Mouse (Mus musculus): ENCODE data around the gene Gm1043.

The Gm1043 gene

GRCm38 (mm10) chr5:37109280-37109849 lies 24.2 kb downstream of the Gm1043 start:
- in situ Hi-C loops (cut with MboI, MseI): no loop called here

- in situ Hi-C loops (cut with MboI, MseI): loop anchor here (5.0 kb wide), 1 partner anchor 160 kb away; no protein-coding TSS in a partner anchor
These were observed 27.2 kb downstream of the Gm1043 start for GRCm38 (mm10) chr5:37112389-37112788.

- in situ Hi-C loops (cut with MboI, MseI): no loop called here
These were observed 32.0 kb downstream of the Gm1043 start for GRCm38 (mm10) chr5:37117126-37117525.

DNA sequence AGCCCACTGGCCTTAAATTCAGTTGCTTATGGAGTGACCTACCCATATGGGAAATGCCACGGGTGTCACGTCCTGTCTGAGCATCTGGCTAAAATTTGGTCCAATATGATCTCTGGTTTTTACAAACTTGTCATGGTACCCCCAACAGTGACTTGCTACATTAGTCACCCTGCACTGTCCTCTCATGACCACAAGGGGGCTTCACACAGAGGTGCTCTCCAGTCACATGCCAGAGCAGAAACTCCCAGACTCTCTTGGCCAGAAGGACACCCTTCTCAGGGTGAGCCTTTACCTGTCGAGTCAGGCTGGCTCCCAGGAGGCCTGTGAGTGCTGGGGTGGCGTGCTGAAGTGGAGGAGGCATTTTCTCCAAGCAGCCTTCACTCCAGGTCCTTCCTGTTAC lies 33.1 kb downstream of the Gm1043 start:
- in situ Hi-C loops (cut with MboI, MseI): no loop called here

DNA sequence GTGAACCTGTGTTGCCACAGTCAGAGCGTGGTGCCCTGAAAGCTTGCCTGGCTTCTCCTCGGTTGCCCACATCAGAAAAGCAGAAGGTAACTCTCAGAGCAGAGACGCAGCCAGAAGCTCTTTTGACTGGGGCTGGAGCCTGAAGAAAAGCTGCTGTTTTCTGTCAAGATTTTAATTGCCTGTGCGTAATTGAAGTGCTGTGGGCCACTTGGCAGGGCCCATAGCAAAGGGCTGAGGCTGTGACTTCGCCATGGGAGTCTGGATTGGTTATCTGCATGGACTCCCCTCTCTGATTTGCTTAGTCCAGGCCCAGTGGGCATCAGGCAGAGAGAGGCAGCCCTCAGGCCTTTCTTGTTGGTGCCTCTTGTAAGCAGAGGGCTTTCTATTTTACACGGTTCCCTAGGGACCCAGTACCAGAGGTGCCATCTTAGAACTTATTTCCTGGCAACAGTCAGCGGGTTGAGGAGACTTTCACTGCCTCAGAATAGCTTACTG lies 36.1 kb downstream of the Gm1043 start:
- in situ Hi-C loops (cut with MboI, MseI): no loop called here

DNA sequence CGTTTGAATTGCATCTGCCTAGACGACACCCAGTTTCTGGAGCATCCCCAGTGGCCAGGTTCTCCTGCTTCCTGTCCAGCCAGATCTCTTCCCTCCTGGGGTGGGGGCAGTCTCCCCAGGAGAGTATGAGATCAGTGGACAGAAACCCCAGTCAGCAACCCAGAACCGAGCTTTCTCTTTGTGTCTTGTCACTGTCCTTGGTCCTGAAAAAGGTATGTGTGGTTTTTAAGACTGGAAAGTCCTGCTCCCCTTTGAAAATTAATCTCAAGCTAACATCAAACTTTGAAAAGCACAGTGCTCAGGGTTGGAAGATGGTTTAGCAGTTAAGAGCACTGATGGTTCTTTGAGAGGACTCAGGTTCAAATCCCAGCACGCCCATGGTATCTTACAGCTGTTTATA lies 46.7 kb downstream of the Gm1043 start:
- in situ Hi-C loops (cut with MboI, MseI): no loop called here

- in situ Hi-C loops (cut with MboI, MseI): loop anchor here (10.0 kb wide), 1 partner anchor 947 kb away; no protein-coding TSS in a partner anchor
These were observed 56.6 kb downstream of the Gm1043 start for GRCm38 (mm10) chr5:37141745-37142144.

DNA sequence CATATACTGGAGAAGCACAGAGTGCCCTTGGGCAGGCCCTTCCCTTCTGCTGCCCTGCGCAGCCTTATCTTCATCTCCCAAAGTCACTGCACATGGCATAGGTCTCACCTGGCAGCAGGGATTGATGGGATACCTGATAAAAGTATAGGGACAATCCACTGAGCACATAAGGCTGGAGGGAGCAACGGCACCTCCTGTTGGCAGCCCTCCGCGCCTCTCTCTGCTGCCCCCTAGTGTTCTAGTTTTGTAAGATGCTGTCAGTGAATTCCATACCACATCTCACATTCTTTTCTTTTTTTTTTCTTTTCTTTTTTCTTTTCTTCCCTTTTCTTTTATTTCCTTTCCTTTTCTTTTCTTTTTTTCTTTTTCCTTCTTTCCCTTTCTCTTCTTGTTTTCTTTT lies 62.4 kb downstream of the Gm1043 start:
- in situ Hi-C loops (cut with MboI, MseI): loop anchor here (10.0 kb wide), 1 partner anchor 953 kb away; no protein-coding TSS in a partner anchor

- in situ Hi-C loops (cut with MboI, MseI): no loop called here
These were observed 65.5 kb downstream of the Gm1043 start for GRCm38 (mm10) chr5:37150650-37151049.

- in situ Hi-C loops (cut with MboI, MseI): no loop called here
These were observed 69.3 kb downstream of the Gm1043 start for GRCm38 (mm10) chr5:37154472-37154871.

DNA sequence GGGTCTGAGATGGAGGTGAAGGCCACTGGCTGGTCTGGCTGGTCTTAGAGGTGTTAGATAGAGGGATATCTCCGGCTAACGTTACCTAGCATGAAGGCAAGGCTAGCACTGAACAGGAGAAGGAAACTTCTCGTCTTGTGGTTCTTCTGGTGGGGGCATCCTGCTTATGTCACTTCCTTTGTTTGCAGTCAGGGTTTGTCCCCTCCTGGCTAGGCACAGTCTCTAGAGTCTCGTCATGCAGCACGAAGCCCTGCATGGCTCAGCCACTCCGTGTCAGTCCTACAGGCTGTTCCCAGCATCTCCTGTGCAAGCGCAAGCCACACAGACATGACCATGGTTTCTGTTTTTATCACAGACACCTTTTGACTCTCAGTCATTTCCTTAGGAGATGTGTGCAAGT lies 73.2 kb downstream of the Gm1043 start:
- in situ Hi-C loops (cut with MboI, MseI): no loop called here

DNA sequence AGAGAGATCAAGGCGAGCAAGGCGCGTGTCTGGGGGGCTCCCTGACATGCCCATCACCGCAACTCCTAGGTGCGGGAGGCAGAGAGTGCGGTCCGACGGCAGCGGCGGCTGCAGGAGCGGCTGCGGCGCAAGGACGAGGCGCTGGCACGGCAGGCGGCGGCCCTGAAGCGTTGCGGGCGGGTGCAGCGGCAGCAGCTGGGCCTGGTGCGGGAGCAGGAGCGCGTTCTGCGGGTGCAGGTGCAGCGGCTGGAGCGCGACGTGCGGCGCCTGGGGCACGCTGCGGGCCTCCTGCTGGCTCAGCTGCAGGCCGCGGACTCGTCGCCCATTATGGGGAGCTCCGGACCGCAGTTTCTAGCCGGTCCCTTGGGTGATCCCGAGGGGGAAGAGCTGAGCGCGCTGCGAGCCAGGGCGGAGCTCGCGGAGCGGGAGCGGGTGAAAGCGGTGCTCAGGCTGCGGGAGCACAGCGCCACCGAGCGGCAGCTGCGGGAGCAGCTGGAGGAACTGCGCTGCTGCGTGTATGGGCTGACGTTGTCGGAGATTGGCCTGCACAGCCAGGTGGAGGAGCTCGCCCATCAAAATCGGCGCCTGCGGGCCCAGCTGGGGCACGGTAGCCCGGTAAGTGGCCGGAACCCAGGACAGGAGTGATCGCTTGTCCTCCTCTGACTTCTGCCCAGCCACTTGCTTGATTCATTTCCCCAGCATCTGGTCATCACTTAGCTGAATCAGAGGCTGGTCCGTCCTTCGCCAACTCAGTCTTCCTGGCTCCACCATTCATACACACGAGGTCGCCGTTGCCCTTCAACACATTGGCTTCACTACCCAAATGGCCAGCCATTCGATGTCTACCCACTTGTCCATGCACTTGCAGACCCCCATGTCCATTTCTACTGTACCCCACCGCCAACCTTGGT lies 78.0 kb downstream of the Gm1043 start:
- in situ Hi-C loops (cut with MboI, MseI): no loop called here

DNA sequence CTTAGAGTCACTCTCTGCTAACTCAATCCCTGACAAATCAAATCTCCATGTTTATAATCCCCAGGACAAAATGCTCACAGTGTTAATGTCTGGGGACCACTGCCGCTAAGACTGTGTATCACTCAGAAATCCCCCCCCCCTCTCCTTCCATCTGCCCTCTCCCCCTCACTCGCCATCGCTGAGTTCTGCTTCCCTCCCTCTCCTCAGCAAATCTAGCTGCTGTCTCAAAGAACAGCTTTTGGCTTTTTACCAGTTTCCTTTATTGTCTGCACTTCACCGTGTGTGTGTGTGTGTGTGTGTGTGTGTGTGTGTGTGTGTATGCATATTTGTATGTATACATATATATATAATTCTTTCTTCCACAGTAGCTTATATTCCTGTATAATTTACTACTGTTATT lies 91.3 kb downstream of the Gm1043 start:
- in situ Hi-C loops (cut with MboI, MseI): no loop called here

DNA sequence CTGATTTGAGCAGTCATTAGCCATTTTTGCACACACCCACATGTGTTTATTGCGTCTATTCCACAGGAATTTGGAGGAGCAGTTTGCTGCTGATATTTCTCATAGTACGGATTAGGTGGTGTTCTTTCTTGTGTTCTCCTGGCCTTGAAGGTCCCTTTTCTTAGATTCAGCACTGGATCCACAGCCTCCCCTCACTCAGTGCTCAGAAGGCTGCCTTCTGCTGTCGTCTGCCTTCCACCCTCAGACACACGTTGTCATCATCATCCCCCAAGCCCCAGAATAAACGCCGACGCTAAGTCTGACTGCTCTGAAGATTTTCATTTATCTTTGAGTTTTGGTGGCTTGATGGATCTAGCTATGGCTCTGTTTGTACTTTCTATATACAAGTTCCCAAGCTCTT lies 91.9 kb downstream of the Gm1043 start:
- in situ Hi-C loops (cut with MboI, MseI): no loop called here

GRCm38 (mm10) chr5:37178811-37179210 lies 93.6 kb downstream of the Gm1043 start:
- in situ Hi-C loops (cut with MboI, MseI): no loop called here

GRCm38 (mm10) chr5:37179872-37180271 lies 94.7 kb downstream of the Gm1043 start:
- in situ Hi-C loops (cut with MboI, MseI): no loop called here

- in situ Hi-C loops (cut with MboI, MseI): no loop called here
These were observed 95.5 kb downstream of the Gm1043 start for GRCm38 (mm10) chr5:37180624-37181023.

DNA sequence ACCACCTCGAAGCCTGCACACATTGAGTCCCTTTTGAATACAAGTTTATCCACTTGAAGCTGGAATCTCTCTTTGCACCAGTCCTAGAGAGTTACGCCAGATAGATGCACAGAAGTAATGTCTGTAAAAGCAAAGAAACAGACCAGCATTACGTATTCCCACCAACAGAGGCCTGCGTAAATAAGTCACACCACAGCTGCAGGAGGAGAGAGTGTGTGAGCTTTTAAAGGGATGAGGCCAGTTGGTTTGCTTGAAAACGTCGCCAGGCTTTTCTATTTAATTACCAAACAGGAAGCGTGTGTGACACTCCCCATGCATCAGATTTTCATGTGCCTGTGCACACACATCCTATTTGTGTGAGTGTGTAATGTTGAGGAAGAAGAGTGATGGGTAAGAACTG lies 99.4 kb downstream of the Gm1043 start:
- in situ Hi-C loops (cut with MboI, MseI): no loop called here

GRCm38 (mm10) chr5:37190378-37190777 lies 105.2 kb downstream of the Gm1043 start:
- in situ Hi-C loops (cut with MboI, MseI): no loop called here

GRCm38 (mm10) chr5:37196196-37196595 lies 111.0 kb downstream of the Gm1043 start:
- in situ Hi-C loops (cut with MboI, MseI): no loop called here

- in situ Hi-C loops (cut with MboI, MseI): no loop called here
These were observed 111.6 kb downstream of the Gm1043 start for GRCm38 (mm10) chr5:37196666-37197250.

- in situ Hi-C loops (cut with MboI, MseI): no loop called here
These were observed 112.3 kb downstream of the Gm1043 start for GRCm38 (mm10) chr5:37197423-37197822.
